Mouse (Mus musculus) frontal cortex, postnatal 25 days (tissue): Measurements from ENCODE around the gene Zfp553.

ENCODE experiments used
- DNase-seq, 2 experiments: peaks; one replicate each; pipeline ENCODE4 v3.0.0; 2022; ENCODE audit warnings: low spot score in 2 of 2

The Zfp553 gene

DNA sequence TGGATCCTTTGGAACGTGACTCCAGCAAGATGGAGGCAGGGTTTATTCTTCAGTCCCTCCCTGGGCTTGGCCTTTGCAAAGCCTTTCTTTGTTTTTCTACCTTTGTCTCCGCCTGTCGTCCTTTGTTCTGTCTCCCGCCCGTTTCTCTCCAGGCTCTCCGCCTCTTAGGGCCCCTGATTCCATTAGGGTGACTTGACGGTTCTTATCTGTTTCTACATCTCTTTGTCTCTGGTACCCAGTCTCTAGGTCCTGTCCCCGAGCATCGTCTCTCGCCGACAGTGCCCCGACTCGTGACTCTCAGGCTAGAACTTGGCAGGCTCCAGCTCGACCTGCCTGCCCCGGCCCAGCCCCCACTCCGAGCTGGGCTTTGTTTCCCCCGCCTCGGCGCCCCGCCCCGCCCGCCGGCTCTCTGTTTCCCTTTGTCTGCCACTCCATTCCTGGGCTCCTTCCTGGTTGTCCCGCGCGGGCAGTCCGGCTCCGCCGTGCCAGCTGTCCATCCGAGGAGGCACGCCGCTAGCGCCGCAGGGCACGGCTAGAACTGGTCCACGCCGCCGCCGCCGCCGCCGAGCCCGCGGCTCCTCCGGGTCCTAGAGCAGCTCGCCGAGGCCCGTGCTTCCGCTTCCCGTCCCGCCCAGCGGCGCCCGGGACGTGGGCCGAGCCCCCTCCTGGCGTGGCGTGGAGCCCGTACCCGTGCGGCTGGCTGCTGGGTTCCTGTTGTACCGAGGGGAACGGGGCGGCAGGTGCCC lies at the start of gene Zfp553, which contains the start of gene Sept1:
Zfp553 (plus strand) TSS at position 440 of the 746 bp plus-strand sequence.
Sept1 (minus strand) TSS at position 509 of the 746 bp plus-strand sequence.
- peak; percentile 55 to 67 for DNase-seq

DNA sequence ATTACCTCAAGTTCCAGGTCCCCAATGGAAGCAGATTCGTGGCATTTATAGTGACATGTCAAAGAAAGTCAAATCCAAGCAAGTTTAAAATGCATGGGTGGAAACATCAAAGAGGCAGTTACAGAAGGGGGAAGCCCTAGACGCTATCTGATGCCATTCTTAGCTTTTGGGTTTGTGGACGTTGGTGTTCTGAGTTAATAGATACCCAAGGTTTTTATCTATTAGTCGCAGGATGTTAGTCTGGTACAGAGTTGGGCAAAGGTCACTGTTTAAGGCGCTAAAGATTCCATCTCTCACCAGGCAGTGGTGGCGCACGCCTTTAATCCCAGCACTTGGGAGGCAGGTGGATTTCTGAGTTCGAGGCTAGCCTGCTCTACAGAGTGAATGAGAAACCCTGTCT lies 49.5 kb upstream of the Zfp553 start:
- no peak for DNase-seq

GRCm38 (mm10) chr7:127183828-127184227 lies 49.0 kb upstream of the Zfp553 start:
- DNase-seq = no peak

DNA sequence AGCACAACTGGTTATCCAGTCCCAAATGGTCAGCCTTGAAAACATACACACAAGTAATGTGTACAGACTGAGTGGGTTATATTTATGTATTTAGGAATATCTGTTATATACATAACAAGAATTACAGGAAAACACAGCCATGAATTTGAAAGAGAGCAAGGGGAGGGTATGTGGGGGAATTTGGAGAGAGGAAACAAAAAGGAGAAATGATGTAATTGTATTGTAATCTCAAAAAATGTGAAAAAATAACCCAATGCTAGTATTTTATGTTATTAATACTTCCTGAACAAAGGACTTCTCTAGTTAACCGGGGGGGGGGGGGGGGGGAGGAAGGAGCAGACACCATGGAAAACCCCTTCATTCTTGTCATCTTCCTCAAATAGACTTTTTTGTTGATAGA lies 48.1 kb upstream of the Zfp553 start:
- no peak for DNase-seq

DNA sequence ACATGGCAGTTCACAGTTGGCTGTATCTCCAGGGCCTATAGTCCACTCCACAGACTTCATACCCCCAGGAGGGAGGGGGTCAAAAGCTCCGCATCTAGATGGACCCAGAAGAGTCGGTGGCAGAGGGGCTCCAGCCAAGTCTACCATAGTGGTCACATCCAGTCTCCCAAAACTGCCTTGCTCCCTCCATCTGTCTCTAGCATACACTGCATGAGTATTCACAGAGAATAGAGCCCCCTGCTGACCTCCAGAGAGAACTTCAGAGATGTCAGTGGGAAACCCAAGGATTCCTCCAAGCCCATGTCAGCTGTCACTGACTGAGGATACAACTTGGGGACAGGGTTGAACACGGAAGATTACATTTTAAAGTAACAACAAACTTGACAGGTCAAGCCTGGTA lies 47.3 kb upstream of the Zfp553 start:
- DNase-seq = no peak

DNA sequence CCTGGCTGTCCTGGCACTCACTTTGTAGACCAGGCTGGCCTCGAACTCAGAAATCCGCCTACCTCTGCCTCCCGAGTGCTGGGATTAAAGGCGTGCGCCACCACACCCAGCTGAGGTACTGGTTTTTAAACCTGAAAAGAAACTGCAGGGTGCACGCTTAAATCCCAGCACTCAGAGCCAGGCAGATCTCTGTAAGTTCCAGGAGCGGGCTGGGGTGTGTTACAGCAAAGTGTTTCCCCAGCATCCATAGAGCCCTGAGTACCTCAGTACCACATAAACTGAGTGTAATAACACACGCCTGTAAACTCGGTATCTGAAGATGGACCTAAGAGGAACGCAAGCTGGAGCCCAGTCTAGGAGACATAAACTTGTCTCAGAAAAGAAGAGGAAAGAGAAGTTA lies 45.5 kb upstream of the Zfp553 start:
- no peak for DNase-seq

DNA sequence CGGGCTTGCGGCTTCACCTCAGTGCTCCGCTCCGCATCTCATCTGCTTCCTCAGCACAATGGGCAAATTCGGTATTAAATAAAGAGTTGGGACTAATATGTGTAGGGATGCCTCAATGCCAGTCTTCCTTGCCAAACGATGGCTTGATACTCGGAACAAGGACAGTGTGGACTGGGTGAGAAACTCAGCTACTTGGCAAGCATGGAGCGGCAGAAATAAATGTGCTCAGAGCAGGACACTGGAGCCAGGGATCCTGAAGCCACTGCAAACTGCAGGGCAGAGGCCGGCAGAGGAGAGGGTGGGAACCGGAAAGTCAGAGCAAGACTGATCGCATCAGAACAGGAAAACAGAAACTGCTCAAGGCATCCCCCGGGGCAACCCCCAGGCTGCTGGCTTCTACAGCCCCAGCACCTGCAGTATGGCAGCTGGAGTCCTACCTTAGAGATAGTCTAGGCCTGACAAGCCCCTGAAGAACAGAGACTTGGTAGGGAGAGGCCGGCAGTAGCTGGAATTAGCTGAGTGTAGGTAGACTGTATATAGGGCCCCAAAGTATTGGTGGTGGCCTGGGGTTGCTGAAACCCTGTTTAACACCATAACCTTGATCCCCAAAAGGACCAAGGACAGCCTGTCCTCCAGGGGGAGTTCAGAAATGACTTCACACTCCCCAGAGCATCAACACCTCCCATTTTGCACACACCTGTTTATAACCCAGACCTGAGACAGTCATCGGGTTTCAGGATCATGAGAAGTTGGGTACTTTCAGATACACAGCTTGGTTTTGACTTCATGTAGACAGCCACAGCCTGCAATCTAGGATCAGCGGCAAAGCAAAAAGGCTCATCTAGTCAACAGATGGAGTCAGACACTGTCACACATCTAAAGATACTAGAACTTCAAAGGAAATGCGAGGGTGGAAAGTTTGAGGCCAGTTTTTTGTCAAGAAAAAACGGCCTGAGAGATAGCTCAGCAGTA lies 44.3 kb upstream of the Zfp553 start:
- DNase-seq = no peak

GRCm38 (mm10) chr7:127190672-127191071 lies 42.2 kb upstream of the Zfp553 start:
- no peak for DNase-seq

DNA sequence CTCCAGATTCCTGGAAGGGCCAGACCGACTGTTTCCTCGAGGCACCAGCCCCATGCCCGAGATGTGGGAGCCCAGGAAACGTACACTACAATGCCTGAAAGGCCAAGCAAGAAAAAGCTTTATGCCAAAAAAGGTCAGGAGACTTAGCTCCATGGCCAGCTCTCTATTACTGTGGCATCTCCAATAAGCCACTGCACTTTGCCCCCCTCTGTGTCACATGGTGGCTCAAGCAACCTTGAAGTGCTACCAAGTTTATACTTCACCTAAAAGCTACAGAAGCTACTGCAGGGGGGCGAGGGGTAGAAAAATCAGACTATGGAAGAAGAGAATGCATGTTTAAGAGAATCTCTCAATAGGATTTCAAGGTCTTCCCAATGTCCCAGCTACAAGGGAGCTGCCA lies 39.9 kb upstream of the Zfp553 start:
- DNase-seq = no peak

DNA sequence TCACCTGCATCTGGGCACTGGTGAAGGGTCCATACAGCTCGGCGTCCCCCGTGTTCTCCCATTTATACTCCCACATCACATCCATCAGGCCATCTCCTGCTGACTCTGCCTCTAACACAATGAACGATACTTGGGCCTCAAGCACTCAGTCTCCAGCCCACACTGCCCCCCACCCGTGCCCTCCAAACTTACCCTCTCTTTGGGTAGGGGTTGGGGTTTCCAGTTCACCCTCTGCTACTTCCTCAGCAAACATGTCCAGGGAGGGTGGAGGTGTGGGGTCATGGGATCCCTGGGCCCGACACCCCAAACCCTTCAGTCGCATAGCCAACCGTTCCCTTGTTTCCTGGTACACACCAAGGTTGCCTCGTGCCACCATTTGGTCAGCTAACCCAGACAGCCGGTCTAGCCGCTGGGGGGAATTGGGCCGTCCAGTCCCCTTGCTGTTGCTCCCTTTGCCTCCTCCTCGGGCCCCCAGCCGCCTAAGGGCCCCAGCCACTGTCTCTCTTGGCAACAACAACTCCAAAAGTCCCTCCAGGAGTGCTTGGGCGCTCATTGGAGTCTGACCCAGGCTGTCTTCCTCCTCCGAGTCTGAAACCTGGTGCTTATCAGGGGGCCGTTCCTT lies 38.7 kb upstream of the Zfp553 start:
- DNase-seq = no peak

DNA sequence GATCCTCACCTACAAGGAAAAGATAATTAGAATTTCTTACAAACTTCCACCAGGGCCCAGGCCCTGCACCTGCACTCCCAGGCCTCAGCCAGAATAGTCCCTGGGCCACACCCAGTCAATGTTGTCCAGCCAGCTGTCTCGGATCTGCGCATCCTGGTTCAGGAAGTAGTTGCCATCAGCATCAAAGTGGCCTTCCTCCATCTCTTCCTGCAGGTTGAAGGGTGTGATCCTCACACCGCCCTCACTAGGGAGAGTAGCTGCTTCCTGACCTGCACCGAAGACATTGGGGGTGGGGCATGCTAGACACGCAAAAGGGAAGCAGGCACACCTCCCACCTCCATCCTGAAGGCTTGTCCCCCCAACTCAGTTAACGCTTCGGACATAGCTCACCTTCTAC lies 38.2 kb upstream of the Zfp553 start:
- no peak for DNase-seq

DNA sequence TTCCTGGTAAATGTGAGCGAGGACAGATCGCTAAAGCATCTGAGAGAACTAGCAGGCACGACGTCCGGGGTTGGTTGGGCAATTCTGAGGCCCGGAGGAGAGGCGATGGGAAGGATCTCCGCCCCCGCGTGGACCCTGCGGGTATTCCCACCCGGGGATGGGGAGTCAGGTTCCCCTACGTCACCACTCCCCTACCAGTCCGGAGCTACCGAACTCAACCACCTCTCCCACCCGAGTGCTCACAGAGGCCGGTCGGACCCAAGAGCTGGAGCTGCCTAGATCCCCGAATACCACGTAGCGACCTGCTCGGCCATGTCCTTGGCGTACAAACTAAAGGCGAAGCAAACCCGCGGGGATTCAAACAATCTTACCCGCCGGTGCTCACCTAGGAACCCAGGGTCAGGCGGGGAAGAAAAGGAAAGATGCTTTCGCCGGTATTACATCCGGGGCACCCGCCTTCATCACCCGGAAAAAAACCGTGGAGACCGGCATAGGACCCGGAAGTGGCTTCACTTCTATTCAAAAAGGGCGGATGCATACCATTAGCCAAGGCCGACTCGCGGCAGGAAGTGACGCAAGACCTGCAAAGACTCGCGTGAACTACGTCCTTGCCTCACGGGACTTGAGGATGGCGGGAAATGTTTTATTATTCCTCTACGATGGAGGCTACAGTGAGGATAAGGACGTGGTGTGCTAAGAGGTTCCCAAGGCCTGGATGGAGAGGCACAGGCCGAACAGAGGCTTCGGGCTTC lies 37.1 kb upstream of the Zfp553 start, which contains the start of gene Cd2bp2:
Cd2bp2 (minus strand) TSS at position 507 of the 752 bp plus-strand sequence.
- peak; percentile 86 to 90 for DNase-seq

GRCm38 (mm10) chr7:127196484-127196883 lies 36.4 kb upstream of the Zfp553 start:
- no peak for DNase-seq

GRCm38 (mm10) chr7:127206606-127207005 lies 26.3 kb upstream of the Zfp553 start:
- no peak for DNase-seq

- DNase-seq = no peak
Measured at GRCm38 (mm10) chr7:127207374-127208294, 25.2 kb upstream of the Zfp553 start.

GRCm38 (mm10) chr7:127208295-127208552 lies 24.6 kb upstream of the Zfp553 start, which contains the start of gene Tbc1d10b:
Tbc1d10b (minus strand) TSS chr7:127208468.
- DNase-seq = no peak

DNA sequence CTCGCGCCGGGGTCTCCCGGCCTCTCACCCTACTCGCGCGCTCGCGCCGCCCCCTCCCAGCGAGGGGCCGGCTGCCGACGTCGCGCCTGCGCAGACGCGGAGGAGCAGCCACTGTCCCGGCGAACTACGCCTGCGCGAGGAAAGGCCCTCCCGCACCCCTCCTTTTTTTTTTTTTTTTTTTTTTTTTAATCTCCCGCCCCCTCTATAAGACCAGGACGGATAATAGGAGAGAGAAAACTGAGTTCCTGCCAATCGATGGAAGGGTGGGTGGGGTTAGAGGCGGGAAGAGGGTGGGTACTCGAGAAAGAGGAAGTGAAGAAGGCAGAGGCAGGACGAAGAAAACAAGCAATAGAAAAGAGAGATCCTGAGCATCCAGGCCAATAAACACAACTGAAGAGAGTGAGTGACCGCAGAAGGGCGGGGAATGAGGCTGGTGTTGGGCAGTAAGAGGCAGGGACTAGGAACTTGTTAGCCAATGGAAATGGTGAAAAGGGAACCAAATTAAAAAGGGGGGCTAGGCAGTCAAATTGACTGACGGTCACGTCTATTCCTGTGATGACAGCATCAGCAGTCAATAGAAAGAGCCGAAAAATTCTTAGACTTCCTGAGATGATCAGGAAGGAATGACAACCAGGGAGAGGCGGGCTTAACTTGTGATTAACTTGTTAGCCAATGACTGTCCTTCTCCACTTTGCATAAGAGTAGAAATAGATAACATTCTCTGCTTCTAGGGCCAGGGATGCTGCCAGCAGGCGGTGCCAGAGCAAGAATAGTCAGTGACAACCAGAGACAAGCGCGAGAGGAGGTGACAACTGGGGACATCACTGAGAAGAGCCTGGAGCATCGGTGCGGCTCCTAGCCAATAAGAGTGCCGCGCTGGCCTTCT lies 24.1 kb upstream of the Zfp553 start, which contains the start of gene Mylpf:
Mylpf (plus strand) TSS at position 338 of the 886 bp plus-strand sequence.
- DNase-seq = peak; percentile 79 to 81

DNA sequence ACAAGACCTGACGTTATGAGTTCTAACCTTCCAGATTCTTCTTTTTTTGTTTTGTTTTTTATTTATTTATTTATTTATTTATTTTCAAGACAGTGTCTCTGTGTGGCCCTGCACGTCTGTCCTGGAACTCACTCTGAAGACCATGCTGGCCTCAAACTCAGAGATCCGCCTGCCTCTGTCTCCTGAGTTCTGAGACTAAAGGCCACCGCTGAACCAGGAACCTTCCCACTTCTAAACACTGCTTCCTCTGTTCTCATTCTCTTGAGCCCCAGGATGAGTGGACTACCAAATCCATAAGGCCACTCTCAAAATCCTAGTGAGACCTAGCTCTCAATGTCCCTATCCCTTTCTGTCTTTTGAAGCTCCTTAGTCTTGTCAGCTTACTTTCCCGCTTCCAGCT lies 23.0 kb upstream of the Zfp553 start:
- no peak for DNase-seq

DNA sequence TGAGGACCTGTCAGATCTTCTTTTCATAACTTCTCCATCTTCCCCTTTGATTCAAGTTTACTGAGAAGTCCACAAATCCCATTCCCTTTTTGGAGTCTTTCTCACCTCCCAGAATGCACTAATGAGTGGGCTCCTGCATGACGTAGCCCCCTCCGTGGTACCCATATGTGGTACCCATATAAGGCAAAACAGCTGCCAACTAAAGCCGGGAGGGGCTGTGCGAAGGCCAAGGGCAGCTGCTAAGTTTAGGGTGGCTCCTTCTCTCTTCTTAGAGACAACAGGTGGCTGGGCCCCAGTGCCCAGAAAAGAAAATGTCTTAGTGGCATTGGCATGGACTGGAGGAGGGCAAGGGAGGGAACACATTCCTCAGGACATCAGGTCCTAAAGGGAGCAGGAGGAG lies 22.6 kb upstream of the Zfp553 start:
- DNase-seq = no peak
